Mouse (Mus musculus) heart, postnatal 14 days (tissue): ENCODE measurements around the gene Plekhg6. TPM values are rescaled to one million over a fixed set of nuclear protein-coding genes. Genes with fewer than 3 reads are reported as not detected.

ENCODE experiments used
- DNase-seq, 2 experiments: peaks; one replicate each; pipeline ENCODE4 v3.0.0; 2021 to 2022
- intact Hi-C: fragments of 180-260 bp; cut with DNase I; formaldehyde crosslinking; loops from one replicate; pipeline ENCODE4 v1.15.1; 2025
- long read RNA-seq, 2 experiments: library from polyadenylated mRNA; stranded (forward); transcript quantifications; one replicate each; pipeline ENCODE4 v2.0.0; 2021
- total RNA-seq, 2 experiments: library from RNA; stranded (reverse); gene quantifications; 2 replicates each; pipeline ENCODE4 v1.2.3; 2021

The Plekhg6 gene
- total RNA-seq: not detected
- long read RNA-seq, experiment 1: 0 reads
- long read RNA-seq, experiment 2: 0 reads

DNA sequence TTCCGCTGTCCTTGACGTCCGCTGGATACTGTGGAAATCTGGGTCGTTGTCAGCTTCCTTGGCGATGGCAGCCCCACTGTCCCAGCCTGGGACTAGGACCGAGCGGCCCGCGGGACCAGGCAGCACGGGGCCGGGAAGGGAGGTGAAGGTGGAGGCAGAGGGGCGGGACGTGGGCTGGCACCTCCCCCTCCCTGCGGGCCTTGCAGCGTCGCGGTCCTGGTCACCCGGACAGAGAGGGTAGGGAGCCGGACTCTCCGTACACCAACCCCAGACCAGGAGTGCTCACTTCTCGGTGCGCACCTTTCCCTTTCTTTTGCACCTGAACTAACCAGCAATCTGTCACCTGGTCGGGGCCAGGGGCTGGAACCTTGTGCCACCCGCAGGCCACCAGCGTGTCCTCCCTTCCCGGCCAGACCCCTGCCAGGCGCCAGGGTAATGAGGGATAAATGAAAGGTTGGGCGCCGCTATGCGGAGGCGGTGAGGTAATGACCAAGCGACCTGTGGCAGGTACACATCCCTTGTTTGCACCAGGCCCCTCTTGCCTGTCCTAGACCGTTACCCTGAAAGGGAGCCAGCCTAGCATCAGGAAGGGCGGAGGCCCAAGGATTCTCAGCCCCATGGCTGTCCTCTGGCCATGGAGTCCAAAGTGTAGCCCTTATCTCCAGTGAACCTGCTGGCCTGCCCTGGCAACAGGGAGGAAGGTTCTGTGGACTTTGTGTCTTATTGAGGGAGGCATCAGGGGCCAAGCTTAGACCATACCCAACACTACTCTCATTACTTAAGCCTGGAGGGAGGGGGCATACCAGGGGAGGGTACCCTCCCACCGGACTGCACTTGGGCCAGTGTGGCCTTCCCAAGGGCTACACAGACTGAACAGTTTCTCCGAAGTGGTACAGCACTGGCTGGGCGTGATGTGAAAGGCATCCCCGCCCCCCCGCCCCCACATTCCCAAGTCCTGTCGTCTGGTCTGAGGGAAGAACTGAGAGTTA is at the start of gene Plekhg6:
Gene Plekhg6 (minus strand): TSS at position 422 of the 989 bp plus-strand sequence.
- intact Hi-C loops: no loop called here
- no peak for DNase-seq

GRCm38 (mm10) chr6:125429741-125430140 is 49.1 kb upstream of the Plekhg6 start:
- DNase-seq: no peak
- intact Hi-C loops: no loop called here

- intact Hi-C loops: loop anchor here (1.0 to 2.0 kb wide), 2 partner anchors 72 to 174 kb away; no protein-coding TSS in a partner anchor
- peak; percentile 83 to 88 for DNase-seq
Measured at GRCm38 (mm10) chr6:125426383-125427360, 46.1 kb upstream of the Plekhg6 start.

GRCm38 (mm10) chr6:125425205-125426090 is 44.9 kb upstream of the Plekhg6 start:
- DNase-seq: no peak
- intact Hi-C loops: loop anchor here (1.0 to 2.0 kb wide), 2 partner anchors 73 to 175 kb away; no protein-coding TSS in a partner anchor

- no peak for DNase-seq
- intact Hi-C loops: no loop called here
Measured at GRCm38 (mm10) chr6:125424156-125424555, 43.6 kb upstream of the Plekhg6 start.

- no peak for DNase-seq
- intact Hi-C loops: no loop called here
Measured at GRCm38 (mm10) chr6:125423507-125423906, 42.9 kb upstream of the Plekhg6 start.

DNA sequence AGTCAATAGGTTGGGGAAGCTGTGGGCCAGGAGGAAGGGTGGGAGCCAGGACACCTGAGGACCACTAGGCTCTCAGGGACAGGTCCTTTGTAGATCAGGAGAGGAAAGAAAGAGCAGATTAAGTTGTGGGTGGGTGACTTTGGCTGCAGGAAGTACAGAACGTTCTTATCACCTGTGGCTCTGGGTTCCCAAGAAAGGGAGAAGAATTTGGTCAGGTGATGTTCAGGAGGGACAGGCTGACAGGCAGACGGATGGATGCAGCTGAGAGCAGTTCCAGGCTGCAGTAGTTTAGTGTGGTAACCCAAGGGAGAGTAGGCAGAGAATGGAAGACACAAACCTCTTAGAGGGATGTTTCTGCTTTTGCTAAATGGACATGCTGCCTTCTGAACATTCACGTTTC is 42.5 kb upstream of the Plekhg6 start:
- intact Hi-C loops: no loop called here
- DNase-seq: no peak

DNA sequence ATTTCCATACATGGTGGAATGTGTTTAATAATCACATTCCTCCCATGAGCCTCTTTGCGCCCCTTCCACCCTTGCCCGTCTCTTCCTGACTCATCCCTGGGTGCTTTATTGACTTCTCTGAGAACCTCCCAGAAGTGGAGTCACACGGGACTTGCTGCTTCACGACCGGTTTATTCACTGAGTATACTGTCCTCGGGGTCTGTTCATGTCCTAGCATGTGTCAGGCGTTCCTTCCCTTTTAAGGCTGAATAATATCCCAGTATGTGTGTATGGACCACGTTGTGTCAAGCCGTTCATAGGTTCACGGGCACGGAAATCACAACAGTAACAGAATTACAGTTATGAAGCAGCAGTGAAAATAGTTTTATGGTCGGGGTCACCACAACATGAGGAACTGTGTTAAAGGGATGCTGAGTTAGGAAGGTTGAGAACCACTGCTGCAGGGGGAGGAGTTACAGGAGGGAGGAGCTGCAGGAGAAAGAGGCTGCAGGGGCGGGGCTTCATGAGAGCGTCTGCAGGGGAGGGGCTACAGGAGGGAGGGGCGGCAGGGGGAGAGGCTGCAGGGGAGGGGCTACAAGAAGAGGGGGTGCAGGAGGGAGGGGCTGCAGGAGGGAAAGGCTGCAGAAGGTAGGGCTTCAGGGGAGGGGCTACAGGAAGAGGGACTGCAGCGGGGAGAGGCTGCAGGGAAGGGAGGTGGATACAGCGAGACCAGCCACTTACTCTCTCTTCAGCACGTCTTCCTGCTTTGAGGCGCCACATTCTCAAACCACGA is 41.6 kb upstream of the Plekhg6 start:
- DNase-seq: peak; percentile 55 to 67
- intact Hi-C loops: no loop called here

DNA sequence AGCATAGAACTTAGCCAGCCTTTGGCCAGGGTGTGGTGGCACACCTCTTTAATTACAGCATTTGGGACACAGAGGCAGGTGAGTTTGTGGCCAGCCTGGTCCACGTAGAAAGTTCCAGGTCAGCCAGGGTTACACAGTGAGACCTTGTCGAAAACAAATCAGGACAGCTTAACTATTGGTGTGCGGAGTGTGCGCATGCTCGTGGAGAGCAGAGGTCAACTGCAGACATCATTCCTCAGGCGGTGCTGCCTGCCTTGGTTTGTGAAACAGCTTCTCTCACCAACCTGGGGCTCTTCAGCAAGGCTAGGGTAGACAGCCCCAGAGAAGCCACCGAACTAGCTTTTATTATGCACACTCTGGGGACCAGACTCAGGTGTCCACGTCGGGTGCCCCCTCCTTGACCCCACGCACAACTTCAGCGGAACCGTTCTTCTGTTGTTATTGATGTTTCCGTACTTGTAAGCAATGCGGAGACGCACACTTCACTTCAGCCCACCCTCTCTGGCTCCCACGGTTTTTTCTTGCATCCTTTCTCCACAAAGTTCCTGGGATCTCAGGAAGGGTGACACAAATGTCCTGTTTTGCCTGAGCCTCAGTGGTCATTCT is 40.0 kb upstream of the Plekhg6 start:
- DNase-seq: no peak
- intact Hi-C loops: loop anchor here (2.0 kb wide), 1 partner anchor 240 kb away; no protein-coding TSS in a partner anchor

DNA sequence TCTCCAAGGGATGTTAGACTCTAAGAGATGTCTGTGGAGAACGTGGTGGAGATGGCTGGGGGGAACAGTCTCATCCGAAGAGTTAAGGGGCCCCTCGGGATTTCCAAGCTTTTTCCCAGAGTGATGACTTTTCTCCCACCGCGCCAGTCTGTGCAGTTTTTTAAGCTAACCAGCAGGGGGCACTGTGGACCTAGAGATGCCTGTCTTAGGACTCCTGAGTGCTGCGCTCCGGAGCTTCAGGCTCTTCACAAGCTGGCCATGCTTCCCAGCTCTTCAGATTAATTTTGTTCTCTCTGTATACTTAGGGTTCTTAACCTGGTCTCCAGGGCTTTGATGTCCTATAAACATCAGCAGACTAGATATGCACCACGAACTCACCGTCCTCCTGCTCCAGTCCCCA is 38.2 kb upstream of the Plekhg6 start:
- intact Hi-C loops: loop anchor here (2.0 kb wide), 1 partner anchor 182 kb away; no protein-coding TSS in a partner anchor
- DNase-seq: peak; percentile 87 to 92

DNA sequence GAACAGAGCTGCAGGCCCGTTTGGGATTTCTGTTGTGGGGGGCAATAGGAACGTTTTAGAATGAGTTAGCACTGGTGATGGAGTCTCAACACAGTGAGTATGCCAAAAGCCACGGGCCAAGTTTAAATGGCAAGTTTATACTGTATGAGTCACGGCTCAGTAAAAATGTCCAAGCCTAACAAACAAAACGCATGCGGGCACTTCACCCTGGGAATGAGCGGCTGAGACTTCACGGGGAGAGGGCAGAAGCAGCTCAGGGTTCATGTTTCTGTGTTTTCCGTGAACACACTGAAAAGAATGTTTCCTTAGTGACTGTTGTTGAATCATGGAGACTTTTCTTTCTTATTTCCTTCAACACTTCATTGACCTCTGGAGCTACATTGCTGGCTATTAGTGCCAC is 32.7 kb upstream of the Plekhg6 start:
- no peak for DNase-seq
- intact Hi-C loops: no loop called here

DNA sequence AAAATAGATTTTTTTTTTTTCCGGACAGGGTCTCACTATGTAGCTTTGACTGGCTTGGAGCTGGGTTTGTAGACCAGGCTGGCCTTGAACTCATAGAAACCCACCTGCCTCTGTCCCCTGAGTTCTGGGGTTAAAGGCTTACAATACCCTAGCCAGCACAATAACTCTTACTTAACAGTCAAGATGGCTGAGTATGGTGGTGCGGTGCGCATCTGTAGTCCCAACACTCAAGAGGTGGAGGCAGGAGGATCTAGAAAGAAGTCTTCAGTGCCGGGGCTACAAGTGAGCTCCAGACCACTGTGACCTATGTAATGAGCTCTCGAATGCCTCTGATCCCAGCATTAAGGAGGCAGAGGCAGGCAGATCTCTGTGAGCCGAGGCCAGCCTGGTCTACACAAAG is 31.1 kb upstream of the Plekhg6 start:
- intact Hi-C loops: no loop called here
- no peak for DNase-seq

DNA sequence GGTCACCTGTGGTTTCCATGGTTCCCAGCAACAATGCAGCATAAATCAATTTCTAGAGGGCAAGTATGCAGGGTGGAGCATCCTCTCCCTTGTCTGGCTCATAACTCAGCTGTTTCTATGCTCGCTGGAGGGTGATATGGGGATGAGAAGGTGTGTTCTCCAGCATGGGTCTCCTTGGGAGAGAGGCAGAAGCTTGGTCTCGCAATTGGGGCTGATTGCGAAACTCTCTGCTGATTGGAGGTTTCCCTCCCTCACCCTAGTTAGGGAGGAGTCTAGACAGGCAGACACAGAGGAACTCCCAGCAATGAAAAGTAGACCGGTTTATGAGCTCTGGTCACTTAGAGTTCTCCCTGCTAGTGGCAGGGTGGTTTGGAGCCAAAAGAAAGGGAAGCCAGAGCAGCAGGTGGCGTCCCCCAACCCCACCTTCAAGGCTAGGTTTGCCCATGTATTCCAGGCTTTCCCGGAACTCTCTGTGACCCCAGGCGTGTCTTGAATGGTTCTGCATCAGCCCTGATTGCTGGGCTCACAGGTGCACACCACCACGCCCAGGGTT is 30.5 kb upstream of the Plekhg6 start:
- intact Hi-C loops: no loop called here
- DNase-seq: no peak

GRCm38 (mm10) chr6:125410551-125410950 is 30.0 kb upstream of the Plekhg6 start:
- intact Hi-C loops: no loop called here
- DNase-seq: no peak

DNA sequence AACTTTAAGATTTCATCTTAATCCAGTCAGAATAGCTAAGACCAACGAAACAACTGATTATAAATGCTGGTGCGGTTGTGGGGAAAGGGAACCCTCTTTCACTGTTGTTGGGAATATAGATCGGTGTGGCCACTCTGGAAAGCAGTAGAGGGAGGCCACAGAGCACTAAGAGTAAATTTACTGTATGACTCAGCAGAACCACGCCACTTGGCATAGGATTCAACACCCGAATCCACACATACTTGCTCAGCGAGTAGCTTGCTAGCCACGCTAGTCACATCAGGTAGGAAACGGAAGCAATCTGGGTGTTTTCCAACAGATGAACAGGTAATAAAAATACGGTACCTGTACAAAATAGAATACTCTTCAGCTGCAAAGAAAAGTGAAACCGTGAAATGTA is 27.1 kb upstream of the Plekhg6 start:
- no peak for DNase-seq
- intact Hi-C loops: no loop called here

DNA sequence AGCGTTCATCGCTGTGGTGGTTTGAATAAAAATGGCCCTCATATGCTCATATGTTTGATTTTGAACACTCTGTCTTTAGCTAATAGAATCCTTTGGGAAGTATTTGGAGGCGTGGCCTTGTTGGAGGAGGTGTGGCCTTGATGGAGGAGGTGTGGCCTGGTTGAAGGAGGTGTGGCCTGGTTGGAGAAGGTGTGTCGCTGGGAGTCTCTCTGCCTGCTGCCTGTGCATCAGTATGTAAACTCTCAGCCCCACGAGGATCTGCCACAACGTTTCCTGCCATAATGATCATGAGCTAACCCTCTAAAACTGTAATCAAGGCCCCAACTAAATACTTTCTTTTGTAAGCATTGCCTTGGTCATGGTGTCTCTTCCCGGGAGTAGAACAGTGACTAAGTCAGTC is 26.6 kb upstream of the Plekhg6 start:
- no peak for DNase-seq
- intact Hi-C loops: no loop called here

GRCm38 (mm10) chr6:125405461-125406382 is 25.1 kb upstream of the Plekhg6 start:
- intact Hi-C loops: no loop called here
- no peak for DNase-seq
